Mouse (Mus musculus) inflammation-experienced regulatory T-cells, adult 6 months (primary cell): ENCODE results near the gene Tmem206. TPM values are rescaled to one million over a fixed set of nuclear protein-coding genes. Genes with fewer than 3 reads are reported as not detected.

Experiments used
- ATAC-seq: one replicate; pipeline ENCODE4 v1.8.0; 2017
- polyA plus RNA-seq, 3 experiments: library from polyadenylated mRNA; unstranded; fragments of 100-300 nt; shearing (Covaris generic); gene quantifications; one replicate each; pipeline ENCODE4 v1.2.1; 2017

The Tmem206 gene
- polyA plus RNA-seq, 3 experiments from 2014 or later = 15.5 to 29.6 (median 23.7) TPM

DNA sequence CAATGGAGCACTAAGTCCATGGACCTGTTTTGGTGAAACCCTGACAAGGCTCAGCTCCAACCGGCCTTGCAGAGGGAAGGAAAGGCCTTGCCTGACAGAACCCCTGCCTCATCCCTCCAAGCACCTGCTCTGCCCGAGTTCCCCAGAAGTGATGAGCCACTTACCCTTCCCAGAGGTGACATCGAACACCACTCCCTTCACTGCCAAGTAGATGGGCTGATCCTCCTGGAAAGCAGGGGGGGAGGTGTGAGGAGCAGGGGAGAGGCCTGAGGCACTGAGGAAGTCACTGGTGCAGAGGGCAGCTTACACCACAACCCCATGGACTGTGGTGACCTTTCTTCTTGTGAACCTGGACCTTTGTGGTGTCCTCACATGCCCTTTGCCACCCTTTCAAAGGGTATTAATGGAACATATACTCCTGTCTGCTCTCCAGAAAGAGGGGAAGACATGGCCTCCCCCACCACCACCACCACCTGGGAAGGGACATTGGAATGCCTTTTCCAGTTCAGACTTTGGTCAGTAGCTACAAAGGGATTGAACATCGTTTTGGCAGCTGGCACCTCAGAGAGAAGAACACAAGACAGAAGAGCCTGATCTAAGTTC lies 14.3 kb upstream of the Tmem206 start:
- ATAC-seq = no peak

DNA sequence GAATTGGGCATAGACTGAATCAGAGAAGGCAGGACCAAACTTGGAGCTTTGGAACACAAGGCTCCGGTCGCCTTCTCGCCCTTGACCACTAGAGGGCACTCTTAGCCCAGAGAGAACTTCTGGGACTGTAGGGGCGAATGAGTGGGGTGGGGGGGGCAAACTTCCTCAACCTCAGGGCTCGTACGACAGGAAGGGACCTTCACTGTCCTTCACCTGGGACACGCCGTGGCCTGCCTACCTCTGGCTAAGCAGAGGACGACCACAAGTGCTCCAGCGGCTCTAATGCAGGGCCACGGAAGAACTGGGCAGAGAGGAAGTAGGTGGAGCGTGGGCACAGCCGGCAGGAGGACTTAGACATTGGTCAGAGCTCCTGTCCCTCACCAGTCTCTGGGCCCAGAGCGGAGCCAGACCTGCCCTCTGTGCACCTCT lies 13.2 kb upstream of the Tmem206 start:
- ATAC-seq = peak; percentile 87

DNA sequence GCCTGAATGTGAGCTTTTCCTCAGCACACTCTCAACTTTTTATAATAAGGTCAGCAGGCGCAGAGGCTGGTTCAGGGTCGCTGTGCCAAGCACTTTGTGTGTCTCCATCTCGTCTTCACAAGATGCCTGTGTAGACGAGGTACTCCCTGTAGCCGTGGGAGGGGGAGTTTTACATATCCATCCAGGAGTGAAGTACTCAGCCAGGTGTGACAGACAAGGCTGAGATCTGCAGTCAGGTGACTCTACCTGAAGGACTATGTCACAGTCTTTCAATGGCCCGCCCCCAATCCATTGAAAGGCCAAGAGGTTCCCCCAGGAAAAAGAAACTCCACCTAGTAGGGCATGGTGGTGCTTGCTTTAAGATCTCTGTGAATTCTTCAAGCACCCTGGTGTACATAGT lies 12.6 kb upstream of the Tmem206 start:
- ATAC-seq = no peak

DNA sequence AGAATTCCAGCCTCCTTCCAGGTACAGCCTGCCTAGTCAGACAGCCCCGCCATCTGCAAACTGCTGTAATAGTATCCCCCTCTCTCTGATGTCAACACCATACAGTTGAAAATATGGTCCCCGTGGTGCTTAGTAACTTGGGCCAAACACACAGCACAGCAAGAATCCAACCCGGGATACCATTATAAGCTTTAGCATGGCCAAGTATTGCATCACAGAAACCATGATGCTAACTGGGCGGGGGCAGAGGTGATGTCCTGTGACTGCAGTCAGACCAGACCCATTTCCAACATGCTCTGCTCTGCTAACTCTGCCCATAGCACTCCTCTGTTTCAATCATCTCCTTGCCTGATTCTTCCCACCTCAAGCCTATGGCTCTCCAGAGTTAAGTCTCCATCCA lies 11.8 kb upstream of the Tmem206 start:
- no peak for ATAC-seq

DNA sequence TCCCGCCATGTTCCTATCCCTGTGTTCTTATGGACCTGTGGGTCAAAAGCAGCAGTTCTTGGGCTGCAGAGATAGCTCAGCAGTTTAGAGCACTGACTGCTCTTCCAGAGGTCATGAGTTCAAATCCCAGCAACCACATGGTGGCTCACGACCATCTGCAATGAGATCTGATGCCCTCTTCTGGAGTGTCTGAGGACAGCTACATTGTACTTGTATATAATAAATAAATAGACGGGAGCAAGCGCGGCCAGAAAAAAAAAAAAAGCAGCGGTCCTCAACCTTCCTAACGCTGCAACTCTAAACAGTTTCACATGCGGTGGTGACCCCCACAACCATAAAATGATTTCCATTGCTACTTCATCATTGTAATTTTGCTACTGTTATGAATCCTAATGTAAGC lies 8.9 kb upstream of the Tmem206 start:
- no peak for ATAC-seq

DNA sequence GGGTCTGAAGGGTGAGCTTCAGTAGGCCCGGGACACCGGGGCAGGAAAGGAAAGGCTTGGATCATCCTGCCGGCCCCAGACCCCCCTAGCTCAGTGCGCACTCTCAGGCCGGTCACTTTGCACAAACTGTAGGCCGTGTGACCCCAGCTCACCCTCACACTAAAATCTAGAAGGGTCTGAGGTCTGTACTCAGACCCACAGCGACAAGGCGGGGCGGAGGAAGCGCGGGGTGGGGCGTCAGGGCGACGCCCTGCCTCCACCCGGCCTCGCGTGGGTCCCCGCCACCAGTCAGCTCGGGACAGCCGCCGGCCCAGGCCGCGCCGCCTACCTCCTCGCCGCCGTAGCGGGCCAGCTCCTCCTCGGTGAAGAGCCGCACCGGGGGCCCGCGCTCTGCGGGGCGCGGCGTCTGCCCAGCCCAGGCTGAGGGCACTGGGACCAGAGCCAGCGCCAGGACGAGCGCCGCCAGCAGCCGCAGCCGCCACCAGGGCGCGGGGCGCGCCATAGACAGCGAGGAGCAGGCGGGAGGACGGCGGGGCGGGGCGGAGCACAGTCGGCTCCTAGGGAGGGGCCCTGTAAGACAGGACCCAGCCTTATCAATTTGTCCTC lies 8.0 kb upstream of the Tmem206 start, which contains the start of gene Nenf:
Gene Nenf, minus strand, starts transcription at position 604 of the 606 bp plus-strand sequence.
- ATAC-seq = peak; percentile 86

DNA sequence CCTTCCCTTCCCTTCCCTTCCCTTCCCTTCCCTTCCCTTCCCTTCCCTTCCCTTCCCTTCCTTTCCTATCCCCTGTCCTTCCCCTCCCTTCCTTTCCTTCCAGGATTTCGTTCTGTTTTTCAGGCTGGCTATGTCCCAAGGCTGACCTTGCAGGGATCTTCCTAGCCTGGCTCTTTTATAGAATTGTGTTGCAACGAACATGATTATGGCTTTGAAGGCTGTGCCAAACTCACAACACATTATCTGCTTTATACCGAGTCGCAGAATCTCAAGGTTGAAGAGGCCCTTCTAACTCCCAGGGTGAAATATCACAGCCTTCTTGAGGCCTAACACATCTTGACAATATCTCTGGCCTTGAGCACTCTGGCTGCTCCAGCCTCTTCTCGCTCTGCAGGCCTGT lies 7.0 kb upstream of the Tmem206 start:
- ATAC-seq = no peak

DNA sequence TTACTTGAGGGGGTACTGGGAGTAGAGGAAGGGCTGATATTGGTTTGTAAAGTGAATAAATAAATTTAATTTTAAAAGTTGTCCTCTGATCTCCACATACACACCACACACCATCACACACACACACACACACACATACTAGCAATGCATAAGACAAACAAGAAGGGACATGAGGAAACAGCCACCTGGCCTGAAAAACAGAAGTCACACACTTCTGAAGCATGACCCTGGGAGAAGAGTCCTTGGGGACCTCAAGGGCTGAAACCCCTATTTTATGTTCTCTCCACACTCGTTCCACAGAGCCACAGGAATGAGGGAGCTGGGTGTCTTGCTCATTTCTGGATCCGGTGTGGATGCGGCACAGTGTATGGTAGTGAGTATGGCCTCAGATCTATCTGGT lies 2.3 kb upstream of the Tmem206 start:
- ATAC-seq = no peak

DNA sequence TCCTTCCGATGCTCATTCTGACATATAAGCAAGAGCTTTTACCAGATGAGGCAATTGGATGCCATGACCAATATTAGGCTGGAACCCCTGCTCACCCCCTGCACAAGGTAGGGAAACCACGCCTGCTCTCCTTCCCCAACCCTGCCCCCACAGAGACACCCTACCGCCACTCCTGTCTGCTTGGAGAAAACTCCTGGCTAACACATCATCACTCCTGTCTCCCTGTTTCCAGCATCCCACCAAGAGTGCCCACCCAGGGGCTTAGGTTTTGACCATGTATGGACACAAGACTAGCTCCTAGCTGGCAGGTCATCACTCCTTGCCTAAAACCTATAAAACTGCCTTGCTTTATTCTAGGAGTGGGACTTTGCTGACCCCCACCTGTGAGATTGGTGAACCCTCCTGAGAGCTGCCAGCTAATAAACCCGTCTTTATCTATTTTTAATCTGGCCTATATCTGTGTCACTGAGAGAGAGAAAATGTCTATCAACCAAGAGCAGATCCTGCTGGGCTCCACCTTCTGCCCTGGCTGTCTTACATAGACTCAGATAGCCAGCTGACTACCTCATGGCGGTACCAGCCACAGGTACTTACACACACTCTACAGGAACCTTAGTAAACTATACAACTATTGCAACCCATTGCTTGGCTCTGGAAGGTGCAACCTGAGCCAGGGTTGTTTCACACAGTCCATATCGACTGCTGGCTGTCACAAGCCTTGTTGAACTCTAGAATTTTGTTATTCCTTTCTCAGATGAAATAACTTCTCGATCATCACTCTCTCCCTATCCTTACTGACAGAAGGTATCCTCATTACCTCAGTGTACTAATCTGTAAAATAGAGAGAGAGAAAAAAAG lies 750 bp upstream of the Tmem206 start:
- ATAC-seq = no peak

DNA sequence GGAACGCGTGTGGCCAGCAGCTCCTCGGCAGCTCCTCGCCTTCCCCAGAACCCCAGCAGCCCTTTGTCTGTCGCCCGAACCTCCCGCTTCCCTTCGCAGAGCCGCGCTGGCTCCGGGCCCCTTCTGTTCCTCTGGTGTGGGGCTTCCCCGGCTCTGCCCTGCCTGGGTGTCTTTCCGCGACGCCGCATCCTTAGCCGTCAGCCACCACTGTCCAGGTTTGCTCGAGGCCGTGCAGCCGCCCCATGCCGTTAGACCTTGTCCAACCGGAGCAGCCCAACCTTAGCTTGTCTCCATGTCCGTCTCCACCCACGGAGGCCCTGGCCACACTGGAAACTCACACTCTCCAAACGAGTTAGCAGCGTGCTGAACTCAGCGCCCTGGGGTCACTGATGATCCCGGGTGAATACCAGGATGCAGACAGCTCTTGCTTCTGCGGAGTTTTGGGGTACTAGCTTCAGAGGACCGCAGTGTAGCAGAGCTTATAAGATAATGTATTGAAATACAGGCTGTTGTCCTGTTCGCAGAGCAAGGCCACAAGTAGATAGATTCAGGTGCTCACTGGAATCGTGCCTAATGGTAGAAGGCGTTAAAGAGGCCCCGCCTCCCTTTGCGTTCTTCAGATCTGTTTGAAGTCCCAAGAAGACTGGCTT lies 646 bp downstream of the Tmem206 start:
- ATAC-seq = peak; percentile 82

DNA sequence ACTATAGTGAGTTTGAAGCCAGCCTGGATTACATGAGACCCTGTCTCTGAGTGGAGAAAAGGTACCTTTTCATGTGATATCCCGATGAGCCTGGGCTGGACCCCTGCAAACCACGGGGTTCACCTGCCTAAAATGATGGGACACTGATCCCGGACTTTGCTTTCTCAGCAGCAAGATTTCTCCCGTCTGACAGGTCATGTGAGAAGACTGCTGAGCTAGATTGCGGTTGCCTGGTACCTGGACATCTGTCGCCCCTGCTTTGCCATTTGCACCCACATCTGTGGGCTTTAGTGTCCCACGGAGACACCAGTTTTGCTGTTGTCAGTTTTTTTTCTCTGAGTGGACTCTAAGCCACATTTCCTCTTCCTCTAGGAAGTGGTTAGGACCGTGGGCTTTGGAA lies 1.5 kb downstream of the Tmem206 start:
- ATAC-seq = no peak

DNA sequence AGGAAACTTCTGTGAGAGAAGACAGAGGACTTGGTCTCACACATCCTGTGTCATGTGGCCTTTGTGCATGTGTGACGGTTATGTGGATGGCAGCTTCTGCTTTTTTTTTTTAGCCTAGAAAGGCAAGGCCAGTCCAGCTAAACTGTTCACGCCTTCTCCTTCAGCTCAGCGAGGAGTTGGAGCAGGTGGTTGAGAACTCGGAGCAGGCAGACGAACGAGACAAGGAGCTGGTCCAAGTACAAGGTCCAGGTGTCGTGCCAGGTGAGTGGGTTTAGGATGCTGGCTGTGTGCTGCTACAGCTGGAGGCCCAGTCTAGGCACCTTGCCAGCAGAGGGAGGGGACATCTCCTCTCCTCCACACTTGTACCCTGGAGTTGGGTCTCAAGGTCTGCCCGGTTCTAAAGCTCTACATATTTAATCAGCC lies 2.3 kb downstream of the Tmem206 start:
- ATAC-seq = no peak

DNA sequence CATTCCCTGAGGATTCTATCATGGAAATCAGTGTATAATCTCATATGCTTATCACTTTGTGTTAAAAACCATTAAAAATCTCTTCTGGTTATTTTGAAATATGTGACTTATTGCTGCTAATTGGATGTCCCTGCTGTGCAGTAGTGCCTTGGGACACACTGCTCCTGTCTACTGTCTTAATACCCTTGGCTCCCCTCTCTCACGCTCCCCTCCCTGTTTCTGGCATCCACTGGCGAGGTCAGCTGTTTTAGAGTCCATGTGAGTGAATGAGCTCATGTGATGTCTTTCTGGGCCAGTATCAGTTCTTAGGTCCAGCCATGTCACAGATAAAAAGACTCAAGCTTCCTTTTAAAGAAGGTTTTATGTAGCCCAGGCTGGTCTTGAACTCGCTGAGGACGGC lies 4.6 kb downstream of the Tmem206 start:
- no peak for ATAC-seq

DNA sequence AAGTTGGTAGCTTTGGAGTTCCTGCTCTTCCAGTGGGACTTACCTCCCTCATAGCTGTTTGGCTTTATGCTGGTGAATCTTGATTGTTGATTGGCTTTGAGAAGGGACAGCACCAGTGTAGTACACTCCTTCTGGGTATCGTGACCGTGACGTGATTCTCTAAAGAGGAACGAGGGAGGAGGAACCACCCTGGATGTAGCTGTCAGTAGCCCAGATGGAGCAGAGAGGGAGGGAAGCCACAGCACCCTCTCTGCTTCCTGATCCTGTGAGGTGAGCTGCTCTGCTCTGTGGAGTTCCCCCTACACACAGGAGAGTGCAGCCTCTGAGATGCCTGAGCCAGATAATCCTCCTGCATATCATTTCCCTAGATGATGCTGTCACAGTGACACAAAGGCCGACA lies 8.8 kb downstream of the Tmem206 start:
- no peak for ATAC-seq

DNA sequence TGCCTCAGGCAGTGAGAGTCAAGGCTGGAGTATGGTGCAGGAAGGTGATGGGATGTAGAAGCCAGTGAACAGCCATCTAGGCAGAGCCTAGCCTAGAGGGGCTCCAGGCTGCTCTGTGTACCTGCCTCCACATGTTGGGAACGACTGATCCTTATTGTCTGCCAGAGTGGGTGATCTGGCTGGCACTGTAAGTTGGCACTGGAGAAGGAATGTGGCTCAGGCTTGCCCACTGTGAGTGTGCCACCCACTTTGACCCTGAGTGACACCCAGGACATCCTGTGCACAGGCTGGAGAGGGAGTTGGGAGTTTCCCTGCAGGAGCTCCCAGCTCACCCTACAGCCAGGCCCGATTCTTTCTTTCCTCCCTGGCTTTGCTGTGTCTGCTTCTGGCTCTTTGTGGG lies 14.2 kb downstream of the Tmem206 start:
- ATAC-seq = no peak

DNA sequence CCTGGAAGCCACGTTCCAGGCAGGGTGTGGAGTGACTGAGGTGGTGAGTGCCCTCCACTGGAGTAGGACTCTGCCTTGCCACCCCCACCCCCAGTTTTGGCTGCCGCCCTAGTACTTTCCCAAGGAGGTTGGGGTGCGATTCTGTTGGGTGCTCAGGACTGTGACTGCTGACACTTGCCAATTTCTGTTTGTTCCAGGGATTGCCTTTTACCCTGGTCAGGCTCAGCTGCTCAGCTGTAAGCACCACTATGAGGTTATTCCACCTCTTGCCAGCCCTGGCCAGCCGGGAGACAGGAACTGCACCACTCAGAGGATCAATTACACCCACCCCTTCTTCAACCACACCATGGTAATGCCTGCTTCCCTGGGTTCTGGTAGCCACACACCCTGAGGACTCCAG lies 14.8 kb downstream of the Tmem206 start:
- ATAC-seq = no peak

DNA sequence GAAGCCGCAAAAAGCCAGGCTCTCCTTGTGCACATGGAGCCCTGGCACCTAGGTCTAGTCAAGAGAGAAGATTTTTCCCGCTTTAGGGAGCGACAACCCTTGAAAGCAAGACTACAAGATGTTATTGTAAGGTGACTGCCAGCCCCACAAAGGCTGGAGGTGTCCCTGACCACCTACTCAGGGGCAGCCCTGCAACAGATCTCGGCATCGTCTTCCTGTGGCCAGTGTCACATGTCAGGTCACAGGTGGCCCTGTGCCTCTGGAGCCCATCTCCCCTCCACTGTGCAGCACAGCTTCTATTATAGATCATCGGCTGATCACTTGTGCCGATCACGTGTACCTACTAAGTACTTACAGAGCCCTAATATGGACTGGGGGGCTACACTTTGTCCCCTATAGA lies 21.9 kb downstream of the Tmem206 start:
- ATAC-seq = no peak

DNA sequence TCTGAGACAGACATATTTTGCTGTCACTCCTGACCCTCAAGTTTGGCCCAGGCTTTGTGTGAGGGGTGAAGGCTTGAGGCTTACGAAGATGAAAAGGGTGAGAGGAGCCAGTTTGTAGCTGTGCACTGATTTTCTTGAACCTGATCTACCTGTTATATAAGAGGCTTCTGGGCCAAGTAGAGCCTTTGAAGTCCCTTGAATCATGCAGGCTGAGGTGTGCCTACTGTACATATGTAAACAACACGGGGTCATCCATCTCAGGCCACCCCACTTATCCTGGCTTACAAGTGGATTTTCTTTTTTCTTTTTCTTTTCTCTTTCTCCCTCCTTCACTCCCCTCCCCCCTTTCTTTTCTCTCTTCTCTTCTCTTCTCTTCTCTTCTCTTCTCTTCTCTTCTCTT lies 22.9 kb downstream of the Tmem206 start:
- ATAC-seq = no peak

DNA sequence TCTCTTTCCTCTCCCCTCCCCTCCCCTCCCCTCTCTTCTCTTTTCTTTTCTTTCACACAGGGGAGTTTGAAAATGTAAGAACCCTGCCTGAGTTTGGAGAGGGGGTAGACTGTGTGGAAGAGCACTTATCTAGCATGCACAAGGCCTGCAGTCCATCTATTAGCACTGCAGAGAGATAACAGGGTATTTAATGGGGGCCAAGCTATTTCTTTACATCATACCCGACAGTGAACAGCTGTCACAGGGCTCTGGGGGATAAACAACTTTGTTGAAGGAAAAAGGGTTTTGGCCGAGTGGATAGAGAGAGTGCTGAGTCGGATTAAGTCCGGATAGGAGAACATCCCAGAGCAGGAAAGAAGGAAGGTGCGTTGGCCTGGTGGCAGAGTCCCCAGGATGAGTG lies 23.3 kb downstream of the Tmem206 start:
- ATAC-seq = no peak

DNA sequence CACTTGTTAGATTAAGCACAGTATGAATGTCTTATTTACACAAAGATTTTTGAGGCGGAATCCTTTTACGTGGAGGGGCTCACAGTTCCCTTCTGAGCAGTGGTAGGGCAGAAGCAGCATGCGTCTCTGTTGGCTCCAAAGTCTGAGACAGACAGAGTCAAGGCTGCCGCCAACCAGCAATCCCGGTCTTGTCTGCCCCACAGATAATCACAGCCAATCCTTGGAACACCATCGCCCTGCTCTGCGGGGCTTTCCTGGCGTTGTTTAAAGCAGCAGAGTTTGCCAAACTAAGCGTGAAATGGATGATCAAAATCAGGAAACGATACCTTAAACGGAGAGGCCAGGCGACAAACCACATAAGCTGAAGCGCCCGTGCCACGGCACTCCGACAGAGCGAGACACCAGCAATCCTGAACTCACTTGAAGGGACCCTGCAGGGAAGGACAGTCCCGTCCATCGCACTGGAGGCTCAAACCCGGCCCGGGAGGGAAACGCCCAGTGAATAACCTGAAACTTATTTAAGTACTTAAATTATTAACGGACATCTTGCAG lies 23.9 kb downstream of the Tmem206 start:
- no peak for ATAC-seq

DNA sequence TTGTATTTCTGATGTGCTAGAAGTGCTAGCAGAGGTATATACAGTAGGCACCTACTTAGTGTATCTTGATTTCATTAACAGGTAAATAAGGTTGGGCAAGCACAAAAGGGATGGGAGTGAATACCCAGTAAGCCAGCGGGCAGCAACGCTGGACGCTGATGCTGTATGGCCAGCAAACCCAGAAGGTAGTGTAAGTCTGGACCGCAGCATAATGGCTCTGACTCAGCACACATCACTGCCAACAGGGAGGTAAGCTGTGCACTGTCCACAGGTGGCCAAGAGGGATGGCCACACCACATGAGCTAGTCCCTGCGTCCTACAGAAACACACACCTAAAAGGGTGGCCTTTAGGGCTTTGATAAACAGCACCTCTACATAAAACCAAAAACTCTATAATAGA lies 24.6 kb downstream of the Tmem206 start:
- no peak for ATAC-seq

DNA sequence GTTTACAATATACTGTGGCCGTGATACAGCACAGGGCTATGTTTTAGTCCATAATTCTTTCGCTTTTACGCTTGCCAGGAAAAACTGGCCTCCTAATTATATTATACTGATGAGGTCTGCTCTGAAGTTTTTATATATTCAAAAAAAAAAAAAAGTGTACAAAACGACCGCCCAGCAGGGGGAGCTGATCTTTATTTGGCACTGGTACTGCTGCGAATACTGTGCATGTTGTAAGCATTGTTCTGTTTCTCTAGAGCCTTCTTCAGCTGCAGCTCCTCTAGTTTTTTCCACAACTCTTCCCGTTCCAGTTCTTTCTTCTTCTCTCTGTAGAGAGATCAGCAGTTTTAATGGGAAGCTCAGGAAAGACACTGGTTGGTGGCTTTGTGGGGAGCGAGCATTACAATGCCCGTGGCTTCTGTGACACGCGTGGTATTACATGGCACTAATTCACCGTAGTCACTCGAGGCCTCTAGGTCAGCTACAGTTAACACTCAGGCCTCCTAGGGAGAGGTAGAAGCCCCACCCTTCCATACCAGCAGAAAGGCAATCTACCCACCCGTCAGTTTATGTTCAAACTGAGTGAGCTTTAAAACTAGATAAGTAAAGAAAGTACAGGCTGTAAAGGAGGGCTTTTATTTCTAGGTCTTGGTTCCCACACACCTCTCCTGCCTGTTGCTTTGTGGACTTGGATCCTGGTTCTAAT lies 27.2 kb downstream of the Tmem206 start:
- ATAC-seq = no peak
